Mouse (Mus musculus): Measurements from ENCODE around the gene Slc6a2.

Gene Slc6a2

DNA sequence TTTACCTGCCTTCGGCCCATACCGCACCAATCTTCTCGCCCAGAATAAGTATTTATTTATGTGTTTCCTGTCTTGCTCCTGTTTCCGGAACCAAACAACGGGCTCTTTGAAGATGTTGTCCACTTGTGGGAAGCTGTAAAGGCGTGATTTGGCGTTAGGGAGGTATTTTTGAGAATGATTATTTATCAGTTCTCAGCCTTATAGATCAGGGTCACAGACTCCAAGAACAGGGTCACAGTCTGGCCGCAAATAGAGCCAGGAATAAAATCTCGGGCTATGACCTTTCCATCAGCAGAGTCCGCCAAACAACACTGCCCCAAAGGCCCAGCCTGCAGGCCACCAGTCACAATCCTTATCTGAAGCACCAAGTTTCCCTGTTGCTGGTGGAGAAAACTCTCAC lies at the start of gene Slc6a2:
Gene Slc6a2 (plus strand): TSS at position 301 of the 400 bp plus-strand sequence.
- no peak for DNase-seq

DNA sequence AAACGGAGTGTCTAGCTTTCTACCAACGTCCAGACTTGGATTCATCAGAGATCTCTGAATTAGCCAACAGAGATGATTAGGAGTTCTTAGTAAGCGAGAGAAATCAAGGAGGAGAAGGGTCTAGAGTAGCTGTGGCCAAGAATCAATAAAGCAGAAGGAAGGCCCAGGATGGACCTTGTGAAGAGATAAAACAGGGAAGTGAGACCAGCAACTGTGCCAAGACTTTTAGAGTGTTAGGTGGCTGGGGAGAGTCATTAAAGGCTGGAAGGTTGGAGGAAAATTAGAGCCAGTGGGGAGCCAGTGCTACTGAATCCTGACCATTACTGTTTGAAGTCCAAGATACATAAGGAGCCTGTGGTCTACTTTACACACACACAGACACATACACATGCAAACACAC lies 48.4 kb upstream of the Slc6a2 start:
- DNase-seq, result no peak

DNA sequence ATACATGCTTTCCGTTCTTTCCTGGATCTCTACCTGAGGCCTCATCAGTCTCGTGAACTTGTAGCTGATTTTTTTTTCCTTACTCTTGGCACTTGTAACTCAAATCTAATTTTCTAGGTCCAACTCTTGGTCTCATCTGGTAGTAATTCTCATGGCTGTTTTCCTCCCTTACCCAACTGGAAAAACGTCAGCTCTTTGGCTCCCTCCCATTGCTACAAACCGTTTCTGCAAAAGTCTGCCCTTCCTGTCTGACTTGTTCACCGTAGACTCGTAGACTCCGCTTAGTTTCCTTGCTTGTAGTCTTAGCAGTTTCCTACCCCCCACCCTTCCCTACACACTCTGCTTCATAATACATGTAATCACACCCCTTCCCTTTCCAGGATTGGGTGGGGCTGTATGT lies 46.5 kb upstream of the Slc6a2 start:
- no peak for DNase-seq

DNA sequence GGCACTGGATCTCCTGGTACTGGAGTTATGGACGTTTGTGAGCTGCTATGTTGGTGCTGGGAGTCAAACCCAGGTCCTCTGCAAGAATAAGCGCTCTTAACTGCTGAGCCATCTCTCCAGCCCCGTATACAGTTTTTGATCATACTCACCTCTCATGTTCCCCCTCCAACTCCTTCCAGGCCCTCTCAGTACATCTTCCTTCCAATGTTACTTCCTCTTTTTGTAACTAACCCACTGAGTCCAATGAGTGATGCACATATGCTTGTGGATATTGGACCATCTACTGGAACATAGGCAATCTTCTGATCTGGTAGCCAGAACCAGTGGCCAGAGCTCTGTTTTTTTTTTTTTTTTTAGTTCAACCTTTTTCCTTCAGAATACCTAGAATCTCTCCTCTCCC lies 43.8 kb upstream of the Slc6a2 start:
- DNase-seq, result no peak

DNA sequence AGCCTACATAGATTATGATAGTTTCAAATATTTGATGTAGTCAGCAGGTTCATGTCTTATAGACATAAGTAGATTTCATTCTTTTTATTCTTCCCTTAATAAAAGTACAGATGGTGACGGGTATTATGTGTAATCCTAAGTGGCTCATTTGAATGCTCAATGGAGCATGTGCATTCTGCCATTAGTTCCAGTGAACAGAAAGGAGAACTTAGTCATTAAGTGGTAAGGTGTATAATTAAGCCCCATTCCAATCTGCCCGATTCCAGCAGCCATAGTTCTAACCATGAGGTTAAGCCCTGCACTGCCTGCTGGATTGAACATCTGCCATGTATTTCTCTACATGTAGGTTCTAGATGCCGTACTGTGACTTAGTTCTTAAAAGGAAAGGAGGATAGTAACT lies 38.1 kb upstream of the Slc6a2 start:
- no peak for DNase-seq

DNA sequence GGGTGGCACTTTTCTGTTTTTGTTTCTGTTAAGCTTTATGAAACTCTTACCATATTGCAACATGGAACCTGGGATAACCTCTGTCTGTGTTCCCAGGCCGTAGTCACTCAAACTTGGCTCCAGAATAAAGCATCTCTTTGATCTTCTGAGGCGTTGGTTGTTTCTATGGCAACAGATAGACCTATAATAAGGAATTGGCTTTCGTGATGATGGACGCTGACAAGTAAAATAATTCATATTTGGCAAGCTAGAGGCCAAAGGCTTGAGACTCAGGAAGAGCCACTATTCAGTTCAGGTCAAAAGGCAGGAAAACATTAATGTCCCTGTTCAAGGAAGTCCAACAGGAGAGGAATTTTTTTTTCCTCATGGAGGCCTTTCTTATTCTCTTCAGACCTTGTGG lies 30.9 kb upstream of the Slc6a2 start:
- no peak for DNase-seq

DNA sequence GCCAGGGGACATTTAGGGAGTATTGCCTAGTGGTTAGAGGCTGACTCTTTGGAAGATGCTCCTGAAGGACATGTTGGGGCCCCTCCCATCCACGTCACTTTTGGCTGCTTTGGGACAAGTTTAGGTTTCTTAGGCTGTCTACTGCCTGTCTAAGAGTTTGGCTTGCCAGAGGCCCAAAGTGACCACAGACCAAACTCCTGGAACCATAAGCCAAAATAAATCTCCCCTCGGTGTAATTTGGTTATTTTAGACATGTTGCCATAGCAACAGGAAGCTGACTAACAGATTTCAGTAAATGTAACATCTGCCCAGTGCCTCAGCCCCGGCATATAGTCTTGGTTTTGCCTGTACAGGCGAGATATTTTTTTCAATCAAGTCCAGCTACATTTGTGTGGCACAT lies 21.8 kb upstream of the Slc6a2 start:
- no peak for DNase-seq

DNA sequence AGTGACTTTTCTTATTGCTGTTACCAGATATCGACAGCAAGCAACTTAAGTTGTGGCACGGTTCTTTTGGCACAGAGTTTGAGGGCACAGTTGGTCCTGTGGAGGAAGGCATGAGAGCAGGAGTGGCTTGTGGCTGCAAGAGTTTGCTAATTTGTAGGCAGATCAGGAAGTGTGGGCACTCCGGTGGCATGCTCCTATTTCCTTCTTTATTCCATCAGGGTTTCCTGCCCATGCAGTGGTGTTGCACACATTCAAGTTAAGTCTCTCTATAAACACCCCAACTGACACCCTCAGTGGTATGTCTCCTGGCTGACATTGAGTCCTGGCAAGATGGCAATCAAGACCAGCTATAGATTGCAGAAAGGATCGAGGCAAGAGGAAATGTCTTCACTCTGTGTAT lies 10.8 kb upstream of the Slc6a2 start:
- no peak for DNase-seq

DNA sequence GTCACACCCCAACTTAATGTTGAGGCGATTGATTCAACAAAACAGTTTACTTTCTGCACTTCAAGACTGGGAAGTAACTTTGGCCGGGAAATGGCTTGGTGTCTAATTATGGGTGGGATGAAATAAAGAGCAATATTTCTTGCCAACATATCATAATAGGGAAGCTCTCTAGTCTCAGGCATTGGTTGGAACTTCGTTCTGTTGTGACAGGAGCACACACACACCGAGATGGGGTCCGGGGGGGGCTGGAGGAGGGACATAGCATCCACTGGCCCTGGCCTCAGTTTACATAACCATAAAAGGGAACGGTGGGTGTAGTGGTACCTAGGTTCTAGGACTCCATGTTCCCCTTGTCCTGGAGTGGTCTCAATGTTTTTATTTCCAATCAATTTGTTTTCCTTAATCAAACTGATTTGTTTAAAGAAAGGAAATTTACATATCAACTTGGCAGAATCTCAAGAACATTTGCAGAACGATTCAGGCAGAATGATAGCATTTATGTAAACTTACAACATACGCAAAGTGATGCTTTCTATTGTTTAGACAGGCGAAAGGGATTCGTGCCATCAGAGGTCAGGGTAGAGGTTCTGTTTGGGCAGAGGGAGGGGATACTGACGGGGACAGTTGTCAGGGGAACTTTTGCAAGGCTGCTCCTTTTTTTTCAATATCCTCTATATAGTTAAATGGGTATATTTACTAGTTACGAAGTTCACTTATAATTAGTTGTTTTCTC lies 9.1 kb upstream of the Slc6a2 start:
- no peak for DNase-seq

DNA sequence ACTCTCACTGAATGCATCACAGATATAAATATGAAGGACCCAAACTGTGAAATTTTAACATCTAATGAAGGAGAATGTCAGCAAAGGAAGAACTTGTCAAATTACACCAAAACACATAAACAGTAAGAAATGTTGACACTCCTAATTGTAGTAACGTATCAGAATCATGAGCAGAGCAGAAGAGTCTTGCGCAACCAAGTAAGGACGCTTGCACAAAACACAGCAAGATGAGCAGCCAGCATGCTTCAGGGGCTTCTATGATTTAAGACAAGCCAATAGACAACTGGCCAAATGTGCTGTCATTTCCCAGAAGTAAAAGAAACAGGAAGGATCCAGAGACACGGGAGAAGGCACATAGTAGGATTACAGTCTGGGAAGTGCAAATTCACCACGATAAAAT lies 5.8 kb upstream of the Slc6a2 start:
- no peak for DNase-seq

DNA sequence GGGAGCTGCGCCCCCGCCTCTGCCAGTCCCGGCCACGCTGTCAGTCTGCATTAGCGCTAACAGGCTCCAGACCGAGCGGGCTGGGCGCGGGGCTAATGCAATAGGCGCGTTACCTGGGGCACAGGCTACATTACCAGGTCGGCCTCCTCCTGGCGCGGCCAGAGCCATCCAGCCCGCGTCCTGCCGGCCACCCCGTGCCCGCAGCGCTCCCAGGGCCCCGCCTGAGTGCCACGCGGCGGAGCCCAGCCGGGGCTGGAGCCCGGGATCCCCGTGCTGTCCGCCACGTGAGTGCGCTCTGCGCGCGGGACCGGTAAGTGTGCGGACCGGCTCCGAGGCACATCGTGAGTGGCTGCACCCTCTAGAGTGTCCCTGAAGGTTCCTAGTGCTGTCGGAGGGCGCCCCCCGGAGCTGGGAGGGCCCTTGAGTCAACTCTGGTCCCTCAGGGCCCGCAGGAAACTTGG lies 602 bp downstream of the Slc6a2 start:
- DNase-seq, result peak; percentile 7 to 10

DNA sequence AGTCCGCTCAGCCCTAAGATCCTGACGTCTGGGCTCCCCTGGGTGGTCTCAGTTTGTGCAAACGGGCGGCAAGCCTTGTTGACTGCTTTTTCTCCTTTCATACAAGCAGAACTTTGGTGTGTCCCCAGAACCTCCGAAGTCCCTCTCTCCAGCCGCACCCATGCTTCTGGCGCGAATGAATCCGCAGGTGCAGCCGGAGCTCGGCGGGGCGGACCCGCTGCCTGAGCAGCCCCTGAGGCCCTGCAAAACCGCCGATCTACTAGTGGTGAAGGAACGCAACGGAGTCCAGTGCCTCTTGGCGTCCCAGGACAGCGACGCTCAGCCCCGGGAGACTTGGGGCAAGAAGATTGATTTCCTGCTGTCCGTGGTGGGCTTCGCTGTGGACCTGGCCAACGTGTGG lies 1.2 kb downstream of the Slc6a2 start:
- DNase-seq, result peak in 1 of 2 experiments; percentile 9

DNA sequence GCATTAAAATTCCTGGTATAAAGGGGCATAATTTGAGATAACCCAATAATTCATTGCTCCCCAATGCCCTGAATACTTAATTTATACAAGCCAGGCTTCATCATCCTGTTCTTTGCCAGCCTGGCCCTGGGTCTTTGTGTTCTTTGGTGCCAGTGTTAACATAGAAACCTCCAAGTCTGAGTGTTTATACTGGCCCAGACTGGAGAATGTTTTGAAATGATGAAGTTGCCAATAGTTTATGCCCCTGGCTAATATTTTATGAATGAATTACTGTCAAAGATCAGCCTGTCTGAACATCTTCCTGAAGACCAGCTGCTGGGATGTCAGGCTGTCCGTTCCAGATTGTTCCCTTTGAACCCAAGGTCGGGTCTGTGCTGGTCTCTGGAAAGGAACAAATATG lies 4.7 kb downstream of the Slc6a2 start:
- no peak for DNase-seq

DNA sequence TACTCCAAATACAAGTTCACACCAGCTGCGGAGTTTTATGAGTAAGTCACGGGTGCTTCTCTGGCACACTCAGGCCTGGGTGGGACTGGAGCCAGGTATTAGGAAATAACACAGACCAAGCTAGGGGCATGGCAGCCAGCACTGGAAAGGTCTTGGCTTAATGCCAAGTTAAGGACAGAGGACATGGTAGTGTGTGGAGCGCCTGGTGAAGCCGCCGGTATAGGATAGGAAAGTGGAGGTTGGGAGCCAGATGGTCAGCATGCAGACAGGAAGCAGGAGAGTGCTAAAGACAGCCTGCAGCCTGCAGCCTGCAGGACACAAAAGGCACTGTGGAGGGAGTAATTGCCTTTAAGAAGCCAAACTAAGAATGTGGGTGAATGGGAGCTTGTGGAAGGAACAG lies 13.1 kb downstream of the Slc6a2 start:
- DNase-seq, result peak; percentile 54 to 70

DNA sequence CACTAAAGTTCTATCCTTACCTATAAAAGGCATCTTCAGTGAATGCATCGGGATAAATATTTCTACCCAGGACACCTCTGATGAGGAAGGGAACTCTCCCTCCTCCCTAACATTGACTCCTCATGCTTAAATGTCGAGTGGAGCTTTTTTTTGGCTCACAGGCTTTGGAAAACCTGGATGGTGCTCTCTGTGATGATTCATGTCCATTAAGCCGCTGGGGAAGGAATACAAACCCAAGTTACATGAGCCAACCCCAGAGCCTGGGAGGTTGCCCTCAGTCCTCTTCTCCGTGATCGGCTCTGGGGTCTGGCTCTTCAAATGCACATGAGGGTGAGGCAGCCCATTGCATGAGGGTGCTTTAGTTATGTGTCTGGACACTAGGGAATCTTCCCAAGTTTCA lies 16.8 kb downstream of the Slc6a2 start:
- no peak for DNase-seq

DNA sequence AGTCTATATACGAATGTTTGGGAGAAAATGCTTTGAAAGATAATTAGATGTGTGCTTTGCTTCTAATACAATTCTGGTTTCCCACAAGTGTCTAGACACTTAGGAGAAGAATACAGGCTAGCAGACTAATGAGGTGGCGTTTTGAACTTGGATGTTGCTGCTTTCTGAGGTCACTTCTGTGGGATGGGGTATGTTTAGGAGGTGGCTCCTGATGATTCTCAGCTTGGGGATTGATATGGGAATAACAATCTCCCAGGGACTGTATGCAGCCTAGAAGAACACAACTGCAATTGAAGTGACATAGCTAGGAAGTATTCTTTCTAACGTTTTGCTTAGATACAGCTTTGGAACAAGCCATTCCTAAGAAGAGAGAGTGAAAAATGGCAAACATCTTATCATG lies 22.6 kb downstream of the Slc6a2 start:
- no peak for DNase-seq

DNA sequence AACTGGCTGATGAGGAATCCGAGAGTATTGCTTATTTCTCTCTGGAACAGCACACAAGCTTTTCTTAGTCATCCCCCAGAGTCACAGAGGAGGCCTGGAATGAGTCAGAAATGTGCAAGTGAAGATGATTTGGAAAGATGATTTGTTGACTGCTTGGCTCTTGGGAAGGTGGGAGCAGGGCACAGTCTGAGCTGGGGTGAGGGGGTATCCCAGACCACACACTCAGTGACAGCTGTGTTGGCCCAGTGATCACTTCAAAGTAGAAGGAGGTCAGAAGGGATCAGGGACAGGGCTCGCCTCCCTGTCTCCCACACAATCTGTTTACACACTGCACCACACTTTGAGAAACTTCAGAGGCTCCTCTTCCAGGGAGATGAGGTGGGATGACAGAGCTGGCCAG lies 24.5 kb downstream of the Slc6a2 start:
- no peak for DNase-seq

DNA sequence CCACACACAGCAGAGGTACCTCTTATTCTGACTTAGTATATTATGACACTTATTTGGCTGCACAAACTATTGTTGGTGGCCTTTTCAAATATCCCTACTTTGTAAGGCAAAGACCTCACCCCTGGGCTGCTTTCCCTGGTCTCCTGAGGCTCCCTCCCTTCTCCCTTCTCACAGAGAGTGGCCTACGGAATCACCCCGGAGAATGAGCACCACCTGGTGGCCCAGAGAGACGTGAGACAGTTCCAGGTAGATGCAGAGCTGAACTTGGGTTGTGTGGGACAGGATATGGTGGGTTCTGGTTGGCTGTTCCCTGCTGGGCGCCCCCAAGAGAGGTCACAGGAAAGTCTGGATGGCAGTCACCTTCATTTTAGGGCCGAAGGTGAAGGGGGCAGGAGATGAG lies 37.0 kb downstream of the Slc6a2 start:
- DNase-seq, result peak; percentile 66 to 69

DNA sequence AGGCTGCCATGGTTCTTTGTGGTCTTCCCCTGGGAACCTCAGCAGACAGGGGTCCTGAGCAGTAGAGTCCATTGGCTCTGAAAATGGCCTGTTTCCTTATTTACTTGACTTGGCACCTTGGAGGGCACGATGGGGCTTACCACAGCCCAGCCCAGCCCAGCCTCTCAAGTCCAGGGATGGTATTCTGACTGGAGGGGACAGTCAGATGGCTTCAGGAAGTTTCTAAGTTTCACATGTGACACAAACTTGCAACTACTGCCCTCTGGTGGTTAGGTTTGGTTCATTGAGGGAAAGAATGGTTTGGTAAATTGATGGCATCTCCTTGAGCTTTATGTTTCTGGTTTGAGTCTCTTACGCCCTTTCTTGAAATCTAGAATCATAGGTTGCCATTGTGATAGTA lies 38.7 kb downstream of the Slc6a2 start:
- DNase-seq, result peak; percentile 75 to 84

DNA sequence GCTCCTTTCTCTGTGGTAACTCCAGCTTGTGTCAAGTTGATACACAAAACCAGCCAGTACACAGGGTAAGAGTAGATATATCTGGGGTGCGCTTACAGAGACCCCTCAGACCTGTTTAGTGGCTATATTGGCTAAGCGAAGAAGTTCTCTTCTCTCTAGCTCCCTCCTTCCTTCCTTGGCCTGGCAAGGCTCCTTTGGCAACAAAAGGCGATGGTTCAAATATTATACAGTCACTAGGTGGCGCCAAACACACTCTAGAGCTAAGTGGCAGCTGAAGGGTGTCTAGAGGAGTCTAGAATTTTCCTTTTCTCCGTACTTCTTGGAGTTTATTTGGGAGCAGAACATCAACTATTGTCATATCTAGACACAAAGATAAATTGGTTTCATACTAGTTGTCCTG lies 50.4 kb downstream of the Slc6a2 start:
- peak; percentile 66 to 72 for DNase-seq

DNA sequence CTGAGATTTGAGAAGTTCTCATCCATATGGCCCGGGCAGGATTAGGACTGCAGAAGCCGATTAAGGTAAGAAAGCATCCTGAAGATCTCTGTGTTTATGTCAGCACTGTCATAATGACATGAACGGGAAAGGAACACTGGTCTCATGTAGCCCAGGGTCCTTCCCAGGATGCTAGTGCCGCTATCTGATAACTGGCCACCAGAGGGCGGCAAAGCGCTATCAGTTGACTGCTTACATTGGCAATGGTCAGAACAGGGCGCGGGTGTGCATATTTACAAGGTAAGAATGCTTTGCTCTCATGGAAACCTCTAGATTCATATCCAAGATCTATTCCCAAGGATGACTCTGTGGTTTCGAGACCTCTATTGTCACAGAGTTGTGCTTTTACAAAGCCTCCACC lies 51.6 kb downstream of the Slc6a2 start:
- DNase-seq, result peak; percentile 93 to 97

DNA sequence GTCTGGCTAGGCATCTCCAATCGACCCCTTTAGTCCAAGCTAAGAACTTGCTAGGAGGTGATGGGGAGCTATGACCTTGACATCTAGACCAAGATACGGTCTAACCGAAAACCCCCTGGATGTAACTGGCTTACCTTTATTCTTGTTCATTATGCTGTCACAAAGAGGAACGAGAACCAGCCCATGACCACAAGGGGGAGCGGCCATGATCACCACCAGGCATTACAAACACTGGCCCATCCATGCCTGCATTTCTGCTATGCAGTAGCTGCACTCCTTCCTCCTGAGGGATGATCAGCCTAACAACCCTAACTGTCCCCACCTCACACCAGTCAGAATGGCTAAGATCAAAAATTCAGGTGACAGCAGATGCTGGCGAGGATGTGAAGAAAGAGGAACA lies 52.3 kb downstream of the Slc6a2 start:
- DNase-seq, result peak in 1 of 2 experiments; percentile 17

DNA sequence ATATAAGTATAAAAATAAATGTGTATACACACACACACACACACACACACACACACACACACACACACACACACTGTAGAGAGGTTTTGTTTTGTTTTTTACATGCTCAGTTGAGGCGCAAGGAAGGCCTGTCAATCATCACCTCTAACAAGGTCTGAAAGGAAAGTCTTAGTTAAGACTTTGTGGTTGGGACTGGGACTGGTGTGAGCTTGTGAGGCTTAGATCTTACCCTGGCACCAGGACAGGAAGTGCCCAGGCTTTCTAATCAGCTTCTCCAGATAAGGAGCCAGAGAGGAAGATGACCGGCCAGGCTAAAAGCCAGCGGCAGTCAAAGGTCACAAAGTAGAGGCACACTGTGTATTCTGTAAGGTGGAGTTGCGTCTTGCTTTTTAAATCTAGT lies 54.4 kb downstream of the Slc6a2 start:
- DNase-seq, result no peak

DNA sequence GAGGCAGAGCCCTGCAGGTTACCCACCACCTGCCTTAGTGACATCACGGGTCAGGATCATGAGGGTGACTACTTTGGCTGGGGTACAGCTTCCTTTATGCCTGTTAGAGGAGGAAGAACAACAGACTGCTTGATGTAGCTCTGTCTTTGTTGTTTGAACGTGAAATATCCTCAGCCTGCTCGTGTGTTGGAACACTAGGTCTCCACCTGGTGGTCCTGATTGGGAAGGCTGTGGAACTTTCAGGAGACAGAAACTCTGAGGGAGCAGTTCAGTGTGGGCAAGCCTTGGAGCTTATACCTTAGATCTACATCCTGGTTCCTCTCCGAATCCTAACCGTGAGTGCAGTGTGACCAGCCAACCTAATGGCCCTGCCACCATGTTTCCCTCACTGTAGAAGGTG lies 61.9 kb downstream of the Slc6a2 start:
- no peak for DNase-seq

DNA sequence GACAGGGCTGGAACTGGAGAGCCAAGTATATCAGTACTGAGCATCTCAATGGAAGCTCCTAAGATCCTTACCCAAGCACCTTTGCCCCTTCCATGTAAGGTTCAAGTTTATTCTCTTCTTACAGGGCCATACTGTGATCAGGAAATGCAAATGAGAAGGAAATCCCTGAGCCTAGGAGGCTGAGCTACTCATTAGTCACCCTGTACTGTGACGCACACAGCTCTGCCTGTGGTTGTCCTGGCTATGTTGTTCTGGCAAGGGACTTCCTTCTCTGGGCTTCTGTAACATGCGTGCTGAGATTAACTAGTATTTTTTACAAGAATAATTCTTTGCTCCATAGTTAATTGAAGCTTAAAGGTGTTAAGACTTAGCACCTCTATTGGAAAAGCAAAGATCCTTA lies 70.8 kb downstream of the Slc6a2 start:
- DNase-seq, result no peak
